Mouse (Mus musculus) Muller cell, postnatal 12 days (primary cell): Measurements from ENCODE around the gene Nrip2.

Source experiments
- DNase-seq: peaks from one replicate; pipeline ENCODE4 v3.0.0-alpha.2; 2015; ENCODE audit errors: inconsistent ontology term

Gene Nrip2

DNA sequence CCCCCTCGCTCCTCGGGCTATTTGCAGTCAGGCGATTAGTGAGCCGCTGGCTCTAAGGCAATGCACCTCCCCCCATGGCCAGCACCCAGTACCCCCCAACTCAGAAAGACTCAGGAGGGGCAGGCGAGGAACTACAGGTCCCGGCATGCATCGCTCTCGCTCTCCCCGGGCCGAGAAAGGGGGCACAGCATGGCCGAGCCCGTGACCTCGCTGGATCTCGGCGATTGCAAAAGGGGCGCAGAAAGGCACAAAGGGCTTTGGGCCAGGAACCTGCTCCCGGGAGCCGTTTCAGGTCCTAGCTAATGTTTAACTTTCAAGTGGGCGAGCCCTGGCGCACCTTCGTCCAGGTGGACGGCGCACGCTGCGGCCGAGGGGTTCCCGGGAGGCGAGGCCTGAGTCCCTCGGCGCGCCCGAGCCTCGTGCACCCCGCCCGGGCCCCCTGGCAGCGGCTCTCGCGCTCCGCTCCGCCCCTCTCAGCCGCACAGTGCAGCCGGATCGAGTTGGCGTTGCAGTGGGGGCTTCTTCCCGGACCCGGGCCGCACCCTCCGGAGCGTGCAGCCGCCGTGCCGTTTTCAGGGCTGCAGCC is 38.7 kb downstream of the Nrip2 start:
- DNase-seq, result peak; percentile 65

DNA sequence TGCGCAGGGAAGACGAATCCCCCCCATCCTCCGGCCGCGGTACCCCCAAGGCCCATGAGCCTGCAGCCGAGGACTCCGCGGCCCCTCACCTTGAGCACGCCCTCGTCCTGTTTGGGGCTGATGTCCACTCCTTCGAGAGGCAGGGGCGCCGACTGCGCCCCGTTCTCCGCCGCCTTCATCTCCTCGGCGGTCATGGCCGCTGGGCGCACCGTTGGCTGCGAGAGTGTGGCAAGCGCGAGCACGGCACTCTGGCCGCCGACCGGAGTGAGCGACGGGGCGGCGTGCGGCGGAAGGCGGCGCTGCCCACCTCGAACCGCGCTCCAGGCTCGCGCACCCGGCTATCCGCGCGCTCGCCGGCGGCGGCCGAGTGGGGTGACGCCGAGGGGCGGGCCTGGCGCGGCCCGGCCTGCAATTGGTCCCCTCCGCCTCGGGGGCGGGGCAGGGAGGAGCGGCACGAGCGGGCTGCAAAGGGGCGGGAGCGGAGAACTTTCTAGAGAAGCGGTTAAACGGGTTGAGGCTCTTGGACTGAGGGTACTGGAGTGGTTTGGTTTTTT is 39.3 kb downstream of the Nrip2 start, which contains the start of gene Fkbp4:
Gene Fkbp4, minus strand, starts transcription at position 361 of the 554 bp plus-strand sequence.
- peak; percentile 97 for DNase-seq

DNA sequence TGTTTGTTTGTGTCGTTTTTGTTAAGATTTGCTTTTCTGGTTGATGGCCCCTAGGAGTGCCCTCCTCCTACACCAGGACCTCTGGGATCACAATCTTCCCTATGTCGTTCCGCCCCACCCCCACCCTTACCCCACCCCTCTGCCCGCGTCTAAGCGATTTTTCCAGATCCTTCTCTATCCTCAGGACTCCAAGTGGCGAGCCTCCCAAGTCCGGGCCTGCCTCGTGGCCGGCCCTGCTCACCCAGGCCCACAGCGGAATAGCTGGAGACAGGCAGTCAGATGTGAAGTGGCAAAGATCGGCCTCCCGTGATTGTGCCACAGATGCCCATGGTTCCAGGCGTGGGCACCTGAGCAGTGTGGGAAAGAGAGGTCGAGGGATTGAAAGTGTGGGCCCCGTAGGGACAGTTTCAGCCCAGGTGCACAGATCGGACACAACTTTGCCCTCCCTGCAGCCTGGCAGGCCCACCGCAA is 39.8 kb downstream of the Nrip2 start:
- no peak for DNase-seq

DNA sequence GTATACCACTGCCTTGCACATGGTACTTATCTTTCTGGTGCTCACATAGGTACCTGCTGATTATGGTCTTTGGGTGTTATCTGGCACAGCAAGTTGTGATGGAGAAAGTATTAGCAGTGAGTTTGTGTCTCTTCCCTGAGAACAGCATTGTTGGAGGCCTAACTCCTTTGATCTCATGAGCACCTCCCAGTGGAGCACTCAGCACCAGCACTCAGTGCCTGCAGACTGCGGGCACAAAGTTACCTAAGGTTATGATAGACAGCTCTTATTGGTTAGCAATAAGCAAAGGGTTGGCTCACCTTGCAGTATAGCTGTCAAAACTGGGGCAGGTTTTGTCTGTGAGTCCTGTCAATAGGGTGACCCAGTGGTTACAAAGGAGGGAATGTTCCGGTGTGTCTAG is 41.1 kb downstream of the Nrip2 start:
- DNase-seq, result no peak

DNA sequence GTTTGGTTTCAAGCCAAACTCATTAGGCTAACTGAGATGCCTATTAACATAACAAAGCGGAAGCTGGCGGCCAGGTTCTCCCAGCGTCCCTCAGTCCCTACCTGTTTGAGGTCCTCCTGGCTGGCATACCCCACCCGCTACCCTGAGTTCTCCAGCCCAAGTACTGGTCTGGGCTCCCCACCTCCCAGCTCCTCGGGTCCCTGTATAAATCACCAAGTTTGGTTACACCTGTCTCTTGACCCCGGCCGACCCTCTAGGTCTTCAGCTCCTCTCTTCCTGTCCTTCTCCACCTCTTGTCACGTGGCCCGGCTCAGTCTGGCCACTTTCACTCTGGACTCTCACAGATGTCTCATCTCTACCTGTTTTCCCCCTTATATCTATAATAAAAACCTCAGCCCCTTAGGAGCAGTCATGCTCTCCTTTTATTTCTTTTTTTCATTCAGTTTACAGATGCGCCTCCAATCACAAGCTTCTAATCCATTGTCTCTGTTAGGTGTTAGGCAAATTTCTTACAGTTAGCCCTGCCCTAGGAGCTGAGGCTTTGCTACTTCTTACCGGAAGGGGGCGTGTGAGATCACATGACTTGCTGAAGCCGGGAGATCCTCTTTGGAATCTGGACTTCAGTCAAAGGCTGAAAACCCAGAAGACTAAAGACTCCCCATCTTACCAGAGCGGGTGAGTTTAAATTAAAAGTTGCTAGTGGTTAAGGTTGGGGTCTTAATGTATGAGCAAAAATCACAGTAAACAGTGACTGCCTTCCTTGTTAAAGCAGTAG is 46.9 kb downstream of the Nrip2 start:
- DNase-seq, result peak; percentile 37

DNA sequence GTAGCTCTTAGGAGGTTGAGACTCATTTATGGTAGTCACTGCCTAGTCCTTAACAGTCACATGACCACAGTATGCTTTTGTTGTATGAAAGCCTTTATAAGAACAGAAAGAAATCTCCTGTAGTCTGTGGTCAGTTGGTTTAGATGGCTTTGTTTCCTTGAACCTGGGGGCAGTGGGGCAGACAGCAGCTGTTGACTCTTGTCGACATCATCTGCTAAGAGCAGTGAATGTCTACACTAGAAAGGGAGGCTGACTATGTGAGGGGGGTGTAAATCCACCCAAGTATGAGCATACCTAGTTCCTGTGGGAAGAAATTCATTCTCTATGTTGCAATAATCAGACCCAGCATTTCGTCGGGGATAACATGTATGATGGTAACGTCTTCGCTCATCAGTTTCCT is 48.0 kb downstream of the Nrip2 start:
- DNase-seq, result no peak

DNA sequence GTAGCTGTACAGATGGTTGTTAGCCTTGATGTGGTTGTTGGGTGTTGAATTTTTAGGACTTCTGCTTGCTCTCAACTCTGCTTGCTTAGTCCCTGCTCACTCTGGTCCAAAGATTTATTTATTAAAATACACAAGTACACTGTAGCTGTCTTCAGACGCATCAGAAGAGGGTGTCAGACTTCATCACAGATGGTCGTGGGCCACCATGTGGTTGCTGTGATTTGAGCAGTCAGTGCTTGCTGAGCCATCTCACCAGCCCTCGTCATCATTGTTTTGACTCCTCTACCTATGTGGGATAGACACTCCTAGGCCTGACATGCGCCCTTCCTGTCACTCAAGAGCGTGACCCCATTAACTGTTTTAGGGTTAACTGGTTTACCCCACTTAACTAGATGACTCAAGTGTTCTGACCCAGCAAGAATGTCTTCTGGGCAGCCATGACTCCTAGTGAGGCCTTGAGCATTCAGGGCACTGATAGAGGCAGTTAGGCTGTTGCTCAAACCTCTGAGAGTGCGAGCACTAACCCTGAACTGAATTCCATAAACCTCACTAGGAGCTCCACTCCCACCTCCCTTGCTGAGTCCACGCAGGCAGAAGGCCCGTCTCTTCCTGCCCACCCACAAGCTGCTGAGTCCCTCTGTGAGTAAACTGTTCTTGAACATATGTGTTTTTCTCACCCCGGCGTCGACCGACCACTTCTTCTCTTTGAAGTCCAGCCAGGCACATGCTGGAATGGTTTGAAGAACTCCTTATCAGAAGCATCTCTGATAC is 56.9 kb downstream of the Nrip2 start:
- DNase-seq, result no peak

DNA sequence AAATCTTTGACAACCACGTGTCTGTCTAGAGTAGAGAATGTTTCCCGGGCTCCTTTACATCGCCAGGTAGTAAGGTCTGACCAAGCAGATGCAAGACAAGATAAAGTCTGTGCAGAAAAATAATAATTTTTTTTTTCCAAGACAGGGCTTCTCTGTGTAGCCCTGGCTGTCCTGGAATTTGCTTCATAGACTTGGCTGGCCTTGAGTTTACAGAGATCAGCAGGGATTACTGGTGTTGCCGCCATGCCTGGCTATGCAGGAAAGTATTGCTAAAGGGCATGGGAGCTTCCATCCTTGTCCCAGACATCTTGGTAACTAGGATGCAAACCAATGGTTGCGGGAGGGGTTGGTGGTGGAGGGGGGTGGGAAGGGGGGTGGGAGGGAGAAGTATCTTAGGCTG is 58.1 kb downstream of the Nrip2 start:
- no peak for DNase-seq

DNA sequence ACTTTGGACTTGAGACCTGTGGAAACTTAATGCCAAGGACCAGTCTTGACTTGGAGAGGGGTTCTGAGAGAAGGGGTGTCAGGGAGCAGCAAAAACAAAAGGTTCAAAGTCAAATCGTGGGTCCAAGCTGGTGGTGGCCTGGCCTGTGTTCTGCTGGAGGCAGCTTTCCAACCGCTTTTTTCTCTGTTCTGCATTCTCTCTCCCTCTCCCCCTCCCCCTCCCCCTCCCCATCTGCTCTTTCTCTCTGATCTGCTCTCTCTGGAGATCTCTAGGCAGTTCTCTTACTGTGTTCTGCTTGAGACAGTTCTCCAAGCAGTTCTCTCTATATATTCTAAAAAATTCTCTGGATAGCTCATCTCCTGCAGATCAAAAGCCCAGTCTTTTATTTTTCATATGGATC is 61.2 kb downstream of the Nrip2 start:
- no peak for DNase-seq

DNA sequence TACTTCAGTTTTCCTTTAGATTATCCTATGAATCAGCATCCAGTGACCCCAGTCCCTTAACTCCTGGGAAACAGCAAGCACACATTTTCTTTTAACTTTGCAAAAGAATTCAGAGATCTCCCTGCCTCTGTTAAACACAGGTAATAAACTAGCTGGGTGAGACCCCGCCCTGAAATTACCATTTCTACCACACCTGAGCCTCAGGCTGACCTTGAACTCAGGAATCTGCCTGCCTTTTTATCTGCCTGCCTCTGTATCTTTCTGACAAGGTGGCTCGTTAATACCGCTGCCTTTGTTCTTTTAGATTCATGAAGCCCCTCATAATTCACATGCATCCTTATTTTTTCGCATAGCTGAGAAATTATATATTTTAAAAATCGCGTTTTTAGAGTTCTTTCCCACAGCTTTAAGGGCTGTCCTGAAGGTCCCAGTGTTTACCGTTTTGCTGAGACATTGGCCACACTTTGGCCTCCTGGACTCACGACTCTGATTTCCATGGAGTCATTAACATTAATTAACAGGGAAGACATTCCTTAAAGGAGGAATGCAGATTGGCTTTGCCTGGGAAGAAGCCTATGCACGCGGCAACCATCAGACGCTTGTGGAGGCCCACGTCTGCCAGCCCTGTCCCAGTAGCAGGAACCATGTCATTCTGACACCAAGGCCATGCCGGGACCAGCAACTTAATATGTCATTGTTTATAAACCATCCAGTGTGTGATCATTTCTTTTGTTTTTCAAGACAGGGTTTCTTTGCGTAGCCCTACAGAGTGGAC is 61.8 kb downstream of the Nrip2 start:
- DNase-seq, result no peak

DNA sequence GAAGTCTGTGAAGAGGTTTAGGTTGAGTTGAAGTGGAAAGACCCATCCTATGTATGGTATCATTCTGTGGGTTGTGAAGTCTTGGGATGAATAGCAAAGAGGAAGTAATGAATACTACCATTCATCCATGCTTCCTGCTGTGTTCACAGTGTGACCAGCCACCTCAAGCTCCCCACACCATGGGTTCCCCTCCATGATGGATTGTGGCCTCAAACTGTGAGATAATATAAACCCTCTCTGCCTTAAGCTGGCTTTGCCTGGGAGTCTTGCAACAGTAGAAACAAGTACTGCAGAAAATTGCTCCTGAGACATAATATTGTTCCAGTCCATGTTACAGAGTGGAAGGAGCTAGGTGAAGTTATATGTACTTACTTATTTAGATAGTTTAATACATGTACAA is 62.5 kb downstream of the Nrip2 start:
- DNase-seq, result no peak

DNA sequence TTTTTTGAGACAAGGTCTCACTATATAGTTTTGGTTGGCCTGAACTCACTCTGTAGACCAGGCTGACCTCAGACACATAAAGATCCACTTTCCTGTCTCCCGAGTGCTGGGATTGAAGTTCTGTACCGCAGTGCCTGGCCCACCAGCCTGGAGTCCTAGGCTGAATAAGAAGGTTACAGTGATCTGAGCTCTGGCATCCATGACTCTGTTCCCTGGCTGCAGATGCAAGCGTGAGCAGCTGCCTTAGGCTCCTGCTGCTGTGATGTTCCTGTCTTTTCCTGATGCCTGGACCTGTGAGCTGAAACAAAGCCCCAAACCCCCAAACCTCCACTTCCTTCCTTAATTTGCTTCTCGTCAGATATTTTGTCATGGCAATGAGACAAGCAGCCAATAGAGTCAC is 65.9 kb downstream of the Nrip2 start:
- DNase-seq, result no peak
